Mouse (Mus musculus) E14TG2a.4 (cell line): ENCODE measurements around the gene Ddb1.

Experiments used
- CTCF ChIP-seq: conservative IDR thresholded peaks from 2 replicates; pipeline ENCODE4 v1.5.1; 2014; ENCODE audit warnings: low read length
- NANOG ChIP-seq: IDR thresholded peaks from 2 replicates; pipeline ENCODE4 v1.6.1; 2014; ENCODE audit warnings: borderline replicate concordance, low read length, mixed read lengths
- POU5F1 ChIP-seq: IDR thresholded peaks from 2 replicates; pipeline ENCODE4 v1.6.1; 2014; ENCODE audit warnings: low read length, borderline replicate concordance

DNA sequence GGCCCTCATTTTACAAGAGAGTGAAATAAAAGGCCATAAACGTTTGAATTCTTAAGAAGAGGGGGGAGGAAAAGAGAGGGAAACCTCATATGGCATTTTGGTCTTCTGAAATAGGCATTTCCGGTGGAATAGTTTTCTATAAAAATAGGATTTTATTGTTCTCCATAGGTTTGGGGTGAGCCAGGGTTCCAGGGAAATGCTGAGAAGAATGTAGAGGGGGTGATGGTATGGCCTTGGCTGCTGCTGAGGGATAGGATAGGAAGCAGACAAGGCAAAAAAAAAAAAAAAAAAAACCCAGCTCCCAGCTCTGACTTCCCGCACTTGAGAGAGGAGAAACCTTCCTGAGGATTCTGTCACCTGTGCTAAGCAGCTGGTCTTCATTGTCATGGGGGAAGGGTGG is 50.9 kb downstream of the Ddb1 start:
- TF ChIP-seq CTCF (no peak), NANOG (no peak), POU5F1 (no peak)
